Comparison of ENCODE assay signal across 38 mouse cellular contexts in genomic region chr19:12799081-12799480, GRCm38 (mm10). TPM values are rescaled to one million over a fixed set of nuclear protein-coding genes. Genes with fewer than 3 reads are reported as not detected.
A peak's percentile ranks its signal among the peaks of the same experiment; 100 is the strongest.
DNase-seq lines count a peak whose midpoint lies in the region; ATAC-seq and TF ChIP-seq lines count a peak whose summit lies in the region.
"Had no signal": no experiment of that assay in that cellular context is flagged by ENCODE, and none has a peak within 500 bp of the region (broad histone marks: within the 10 kb centered on the region; RNA-seq: fewer than 3 reads in every experiment).

No protein-coding gene starts in this region.

- peaks cover 21% of the 10 kb centered on the region for H3K79me2 ChIP-seq in CH12.LX (replicated peaks; ENCODE audit: control insufficient read depth, extremely low read depth, insufficient read depth, poor library complexity, severe bottlenecking)

- H3K9me3 ChIP-seq in forebrain, embryonic 13.5 days (replicated peaks) = no peaks in the 10 kb centered on the region
- H3K9me3 ChIP-seq in forebrain, embryonic 11.5 days (ENCODE audit: control insufficient read depth, low read length) = no peaks in the 10 kb centered on the region
- H3K9me3 ChIP-seq in liver, postnatal 0 days (ENCODE audit: low read length) = no peaks in the 10 kb centered on the region
- no peaks in the 10 kb centered on the region for H3K9me3 ChIP-seq in CH12.LX (replicated peaks; ENCODE audit: low read length)
- H3K9me3 ChIP-seq in midbrain, embryonic 16.5 days (replicated peaks; ENCODE audit: control insufficient read depth, low read length, poor library complexity, severe bottlenecking) = no peaks in the 10 kb centered on the region
- H3K9me3 ChIP-seq: embryonic facial prominence, embryonic 13.5 days; forebrain, embryonic 10.5 days; hindbrain, embryonic 15.5 days; limb, embryonic 10.5 days; limb, embryonic 15.5 days; midbrain, embryonic 10.5 days; midbrain, embryonic 15.5 days; neural tube, embryonic 12.5 days; stomach, embryonic 15.5 days had no signal

- H3K4me2 ChIP-seq in forebrain, embryonic 13.5 days = no peak overlapping the region
- no peak overlapping the region for H3K4me2 ChIP-seq in forebrain, embryonic 11.5 days (ENCODE audit: low read depth, low read length, severe bottlenecking)
- peak overlapping the region; percentile 58 for H3K4me2 ChIP-seq in liver, postnatal 0 days (ENCODE audit: low read depth, low read length)
- peak overlapping the region; percentile 76 for H3K4me2 ChIP-seq in CH12.LX (ENCODE audit: insufficient read depth, low read depth, poor library complexity, severe bottlenecking)
- no peak overlapping the region for H3K4me2 ChIP-seq in midbrain, embryonic 16.5 days (ENCODE audit: low read length)
- H3K4me2 ChIP-seq: embryonic facial prominence, embryonic 13.5 days; heart, embryonic 11.5 days; hindbrain, embryonic 15.5 days; limb, embryonic 15.5 days; midbrain, embryonic 15.5 days; neural tube, embryonic 12.5 days; stomach, embryonic 15.5 days had no signal

- H3K4me1 ChIP-seq in forebrain, embryonic 13.5 days = no peaks in the 10 kb centered on the region; the same call in 1 of the 2 replicates
- no peaks in the 10 kb centered on the region for H3K4me1 ChIP-seq in forebrain, embryonic 11.5 days (replicated peaks; ENCODE audit: control insufficient read depth, insufficient read depth, low read length)
- no peaks in the 10 kb centered on the region for H3K4me1 ChIP-seq in liver, postnatal 0 days (ENCODE audit: insufficient read depth)
- H3K4me1 ChIP-seq in CH12.LX (ENCODE audit: control insufficient read depth in 1 of 2, insufficient read depth in 2 of 2) = peaks cover 0 to 7% of the 10 kb centered on the region in 2 experiments; a peak in 1 of 4 replicates
- H3K4me1 ChIP-seq in midbrain, embryonic 16.5 days (ENCODE audit: control insufficient read depth, insufficient read depth, low read length) = no peaks in the 10 kb centered on the region; the same call in 1 of the 2 replicates
- H3K4me1 ChIP-seq: embryonic facial prominence, embryonic 13.5 days; limb, embryonic 15.5 days; neural tube, embryonic 12.5 days; stomach, embryonic 15.5 days had no signal

- no peaks in the 10 kb centered on the region for H3K36me3 ChIP-seq in forebrain, embryonic 13.5 days (ENCODE audit: poor library complexity, severe bottlenecking)
- H3K36me3 ChIP-seq in forebrain, embryonic 11.5 days (ENCODE audit: control insufficient read depth, insufficient read depth, low read length) = no peaks in the 10 kb centered on the region
- H3K36me3 ChIP-seq in liver, postnatal 0 days (replicated peaks; ENCODE audit: insufficient read depth, low read length) = no peaks in the 10 kb centered on the region
- peaks cover 0 to 4% of the 10 kb centered on the region in 2 experiments for H3K36me3 ChIP-seq in CH12.LX (replicated peaks in 1 of 2; ENCODE audit: control insufficient read depth in 1 of 2, insufficient read depth in 1 of 2, low read length in 1 of 2)
- H3K36me3 ChIP-seq in midbrain, embryonic 16.5 days (ENCODE audit: control insufficient read depth, insufficient read depth, low read length) = no peaks in the 10 kb centered on the region
- H3K36me3 ChIP-seq: embryonic facial prominence, embryonic 13.5 days; forebrain, embryonic 10.5 days; hindbrain, embryonic 15.5 days; limb, embryonic 10.5 days; limb, embryonic 15.5 days; midbrain, embryonic 10.5 days; midbrain, embryonic 15.5 days; neural tube, embryonic 12.5 days; stomach, embryonic 15.5 days had no signal

- dilution Hi-C loops in CH12.LX (cut with MboI; ENCODE audit: extremely low pct_ligation_motif_present, extremely low pct_unique_long_range_greater_than_20kb, low sequenced_read_pairs) = no loop called here

- no peak for TF ChIP-seq CTCF in liver, postnatal 0 days (IDR thresholded peaks at IDR 0.05; ENCODE audit: low read depth)
- TF ChIP-seq CTCF in CH12.LX (conservative IDR thresholded peaks at IDR 0.05 in 1 of 2, IDR thresholded peaks at IDR 0.05 in 1 of 2; ENCODE audit: low read depth in 2 of 2, low read length in 2 of 2) = no peak

- TF ChIP-seq POLR2A in CH12.LX (IDR thresholded peaks at IDR 0.05; ENCODE audit: low read depth, low read length) = no peak

- TF ChIP-seq EP300 in liver, postnatal 0 days (IDR thresholded peaks at IDR 0.05; ENCODE audit: low read depth) = no peak
- no peak for TF ChIP-seq EP300 in CH12.LX (IDR thresholded peaks at IDR 0.05; ENCODE audit: low read length)

- peak overlapping the region; percentile 34; the same call in 1 of the 2 replicates for H3K9ac ChIP-seq in forebrain, embryonic 13.5 days
- no peak overlapping the region for H3K9ac ChIP-seq in forebrain, embryonic 11.5 days (ENCODE audit: low read length)
- no peak overlapping the region for H3K9ac ChIP-seq in liver, postnatal 0 days (replicated peaks)
- H3K9ac ChIP-seq in CH12.LX (ENCODE audit: insufficient read depth, low read depth) = peak overlapping the region; percentile 95
- no peak overlapping the region for H3K9ac ChIP-seq in midbrain, embryonic 16.5 days (ENCODE audit: low read depth, low read length)
- H3K9ac ChIP-seq: embryonic facial prominence, embryonic 13.5 days; hindbrain, embryonic 15.5 days; limb, embryonic 15.5 days; midbrain, embryonic 15.5 days; neural tube, embryonic 12.5 days; stomach, embryonic 15.5 days had no signal

- no peak for ATAC-seq in forebrain, embryonic 13.5 days
- no peak for ATAC-seq in forebrain, embryonic 11.5 days (replicated peaks; ENCODE audit: low FRiP score)
- ATAC-seq in liver, postnatal 0 days = no peak
- no peak for ATAC-seq in midbrain, embryonic 16.5 days
- ATAC-seq: midbrain, embryonic 15.5 days had no signal

- no peak overlapping the region for H3K27ac ChIP-seq in forebrain, embryonic 13.5 days
- H3K27ac ChIP-seq in forebrain, embryonic 11.5 days (ENCODE audit: low read depth, low read length) = no peak overlapping the region
- peak overlapping the region; percentile 52; the same call in 1 of the 2 replicates for H3K27ac ChIP-seq in liver, postnatal 0 days (ENCODE audit: low read depth)
- peak overlapping the region; percentile 95 for H3K27ac ChIP-seq in CH12.LX (ENCODE audit: insufficient read depth, low read depth)
- H3K27ac ChIP-seq in midbrain, embryonic 16.5 days (ENCODE audit: low read length) = no peak overlapping the region
- H3K27ac ChIP-seq: embryonic facial prominence, embryonic 13.5 days; forebrain, embryonic 10.5 days; hindbrain, embryonic 15.5 days; limb, embryonic 10.5 days; limb, embryonic 15.5 days; midbrain, embryonic 10.5 days; midbrain, embryonic 15.5 days; neural tube, embryonic 12.5 days; stomach, embryonic 15.5 days had no signal

- WGBS in forebrain, embryonic 13.5 days = 93% methylated on average over 3 of the region's 3 CpGs
- 88% methylated on average over 3 of the region's 3 CpGs for WGBS in forebrain, embryonic 11.5 days
- 78% methylated on average over 3 of the region's 3 CpGs for WGBS in liver, postnatal 0 days (ENCODE audit: insufficient replicate concordance)
- WGBS in midbrain, embryonic 16.5 days = 93% methylated on average over 3 of the region's 3 CpGs

- DNase-seq in forebrain, embryonic 11.5 days (ENCODE audit: low spot score) = no peak
- DNase-seq in liver, postnatal 0 days = no peak
- no peak for DNase-seq in liver
- DNase-seq in CH12.LX (ENCODE audit: extremely low read depth) = peak; percentile 19
- peak; percentile 51 for DNase-seq in induced T-regulatory cell, adult 2 months (ENCODE audit: low read depth)
- DNase-seq in lung, postnatal 4 days = no peak
- DNase-seq: adrenal gland, adult 8-10 months; cerebellum, adult 18-20 months; cerebellum, postnatal 10 days; gastrocnemius, postnatal 36 days; kidney, adult 2 months; kidney, postnatal 36 days; layer of hippocampus, postnatal 36 days; right cerebral cortex, adult 18-20 months; right cerebral cortex, postnatal 4 days had no signal

- in situ Hi-C loops in CH12.LX (cut with MboI; ENCODE audit: low pct_ligation_motif_present, low pct_unique_long_range_greater_than_20kb, low sequenced_read_pairs) = no loop called here

- H3K27me3 ChIP-seq in forebrain, embryonic 13.5 days = no peaks in the 10 kb centered on the region
- no peaks in the 10 kb centered on the region for H3K27me3 ChIP-seq in forebrain, embryonic 11.5 days (ENCODE audit: control insufficient read depth, insufficient read depth, low read length)
- no peaks in the 10 kb centered on the region for H3K27me3 ChIP-seq in liver, postnatal 0 days (ENCODE audit: insufficient read depth, low read length)
- no peaks in the 10 kb centered on the region for H3K27me3 ChIP-seq in CH12.LX (replicated peaks)
- no peaks in the 10 kb centered on the region for H3K27me3 ChIP-seq in midbrain, embryonic 16.5 days (ENCODE audit: control insufficient read depth, insufficient read depth, low read depth, low read length)
- H3K27me3 ChIP-seq: embryonic facial prominence, embryonic 13.5 days; hindbrain, embryonic 15.5 days; limb, embryonic 15.5 days; midbrain, embryonic 15.5 days; neural tube, embryonic 12.5 days; stomach, embryonic 15.5 days had no signal

- TF ChIP-seq RAD21 in CH12.LX (IDR thresholded peaks at IDR 0.05; ENCODE audit: low read depth, low read length) = no peak

- no peak overlapping the region for H3K4me3 ChIP-seq in forebrain, embryonic 13.5 days
- no peak overlapping the region for H3K4me3 ChIP-seq in forebrain, embryonic 11.5 days (ENCODE audit: low read depth, low read length)
- peak overlapping the region; percentile 26 for H3K4me3 ChIP-seq in liver, postnatal 0 days (ENCODE audit: low read depth, low read length)
- peak overlapping the region; percentile 61 to 85 (median 82) for H3K4me3 ChIP-seq in CH12.LX (replicated peaks in 1 of 3; ENCODE audit: low read depth in 2 of 3, low read length in 2 of 3, poor library complexity in 1 of 3)
- H3K4me3 ChIP-seq in midbrain, embryonic 16.5 days (ENCODE audit: low read depth, low read length) = no peak overlapping the region
- H3K4me3 ChIP-seq: embryonic facial prominence, embryonic 13.5 days; forebrain, embryonic 10.5 days; hindbrain, embryonic 15.5 days; limb, embryonic 10.5 days; limb, embryonic 15.5 days; midbrain, embryonic 10.5 days; midbrain, embryonic 15.5 days; neural tube, embryonic 12.5 days; stomach, embryonic 15.5 days had no signal

RNA-seq across cellular contexts. Expression of gene Lpxn, which starts 3.1 kb away (rescaled TPM):
- polyA plus RNA-seq in forebrain, embryonic 13.5 days (2015; fragmentation: Nextera tagmentation; extraction: Ambion mirVana) = 0.74 and 0.94 TPM in 2 replicates
- 1.2 and 1.3 TPM in 2 replicates for polyA plus RNA-seq in forebrain, embryonic 11.5 days (2014; fragmentation: Nextera tagmentation; extraction: Ambion mirVana)
- polyA plus RNA-seq in liver, postnatal 0 days (2015; fragmentation: Nextera tagmentation; extraction: Ambion mirVana) = 3.1 and 4.1 TPM in 2 replicates
- total RNA-seq in CH12.LX (2012; rRNA removed) (39.2 and 43.0 TPM in 2 replicates), CH12.LX (2014; rRNA removed) (140 and 149 TPM in 2 replicates)
- polyA plus RNA-seq in CH12.LX (2012; ENCODE audit: insufficient read length, low read depth) = 61.6 and 66.4 TPM in 2 replicates
- polyA plus RNA-seq in midbrain, embryonic 16.5 days (2015; fragmentation: Nextera tagmentation; extraction: Ambion mirVana) = 0.63 and 0.85 TPM in 2 replicates

RNA-seq across cellular contexts. Expression of gene Zfp91, which starts 3.2 kb away (rescaled TPM):
- polyA plus RNA-seq in forebrain, embryonic 13.5 days (2015; fragmentation: Nextera tagmentation; extraction: Ambion mirVana) = 16.3 and 16.8 TPM in 2 replicates
- polyA plus RNA-seq in forebrain, embryonic 11.5 days (2014; fragmentation: Nextera tagmentation; extraction: Ambion mirVana) = 11.6 and 11.9 TPM in 2 replicates
- 6.7 and 7.0 TPM in 2 replicates for polyA plus RNA-seq in liver, postnatal 0 days (2015; fragmentation: Nextera tagmentation; extraction: Ambion mirVana)
- total RNA-seq in CH12.LX (2012; rRNA removed) (19.3 and 25.5 TPM in 2 replicates), CH12.LX (2014; rRNA removed) (44.8 and 49.2 TPM in 2 replicates)
- polyA plus RNA-seq in CH12.LX (2012; ENCODE audit: insufficient read length, low read depth) = 44.7 and 46.4 TPM in 2 replicates
- polyA plus RNA-seq in midbrain, embryonic 16.5 days (2015; fragmentation: Nextera tagmentation; extraction: Ambion mirVana) = 11.0 and 12.0 TPM in 2 replicates

RNA-seq across cellular contexts. Expression of gene Cntf, which starts 33.6 kb away (rescaled TPM):
- 1.9 and 2.3 TPM in 2 replicates for polyA plus RNA-seq in forebrain, embryonic 13.5 days (2015; fragmentation: Nextera tagmentation; extraction: Ambion mirVana)
- polyA plus RNA-seq in forebrain, embryonic 11.5 days (2014; fragmentation: Nextera tagmentation; extraction: Ambion mirVana) = 0.37 and 0.80 TPM in 2 replicates
- 0.23 and 0.52 TPM in 2 replicates for polyA plus RNA-seq in liver, postnatal 0 days (2015; fragmentation: Nextera tagmentation; extraction: Ambion mirVana)
- total RNA-seq in CH12.LX (2012; rRNA removed) = 1.6 and 1.7 TPM in 2 replicates
- 2.2 and 2.4 TPM in 2 replicates for total RNA-seq in CH12.LX (2014; rRNA removed)
- polyA plus RNA-seq in CH12.LX (2012; ENCODE audit: insufficient read length, low read depth) = 2.4 and 3.6 TPM in 2 replicates
- 1.4 and 2.0 TPM in 2 replicates for polyA plus RNA-seq in midbrain, embryonic 16.5 days (2015; fragmentation: Nextera tagmentation; extraction: Ambion mirVana)
- polyA plus RNA-seq: intestine, embryonic 14.5 days had no signal

RNA-seq across cellular contexts. Expression of gene Gm5244, which starts 47.4 kb away (rescaled TPM):
- polyA plus RNA-seq in forebrain, embryonic 13.5 days (2015; fragmentation: Nextera tagmentation; extraction: Ambion mirVana) = not detected in 2 replicates
- polyA plus RNA-seq in forebrain, embryonic 11.5 days (2014; fragmentation: Nextera tagmentation; extraction: Ambion mirVana) = not detected in 2 replicates
- polyA plus RNA-seq in liver, postnatal 0 days (2015; fragmentation: Nextera tagmentation; extraction: Ambion mirVana) = not detected in 2 replicates
- total RNA-seq in CH12.LX (2012; rRNA removed) (not detected in 2 replicates), CH12.LX (2014; rRNA removed) (not detected in 2 replicates)
- polyA plus RNA-seq in CH12.LX (2012; ENCODE audit: insufficient read length, low read depth) = not detected in 2 replicates
- not detected in 2 replicates for polyA plus RNA-seq in midbrain, embryonic 16.5 days (2015; fragmentation: Nextera tagmentation; extraction: Ambion mirVana)
- total RNA-seq: adrenal gland, adult 8-10 months; adrenal gland, postnatal 4 days; common myeloid progenitor, adult 5-6 weeks; ES-E14; gastrocnemius, postnatal 36 days; heart, adult 18-20 months; hematopoietic stem cell, adult 5-6 weeks; layer of hippocampus, adult 8-10 months; layer of hippocampus, postnatal 36 days had no signal
- polyA plus RNA-seq: embryonic facial prominence, embryonic 13.5 days; forebrain, embryonic 10.5 days; heart, embryonic 11.5 days; heart, postnatal 0 days; hindbrain, embryonic 15.5 days; intestine, embryonic 14.5 days; kidney, adult 2 months; kidney, embryonic 16.5 days; limb, embryonic 10.5 days; limb, embryonic 15.5 days; liver, embryonic 16.5 days; lung, embryonic 16.5 days; midbrain, embryonic 10.5 days; midbrain, embryonic 15.5 days; neural tube, embryonic 12.5 days; stomach, embryonic 15.5 days had no signal

RNA-seq across cellular contexts. Expression of gene Olfr1444, which starts 58.0 kb away (rescaled TPM):
- polyA plus RNA-seq in forebrain, embryonic 13.5 days (2015; fragmentation: Nextera tagmentation; extraction: Ambion mirVana) = not detected in 2 replicates
- not detected in 2 replicates for polyA plus RNA-seq in forebrain, embryonic 11.5 days (2014; fragmentation: Nextera tagmentation; extraction: Ambion mirVana)
- not detected in 2 replicates for polyA plus RNA-seq in liver, postnatal 0 days (2015; fragmentation: Nextera tagmentation; extraction: Ambion mirVana)
- total RNA-seq in CH12.LX (2012; rRNA removed) (not detected in 2 replicates), CH12.LX (2014; rRNA removed) (not detected in 2 replicates)
- not detected in 2 replicates for polyA plus RNA-seq in CH12.LX (2012; ENCODE audit: insufficient read length, low read depth)
- not detected in 2 replicates for polyA plus RNA-seq in midbrain, embryonic 16.5 days (2015; fragmentation: Nextera tagmentation; extraction: Ambion mirVana)
- total RNA-seq: adrenal gland, adult 8-10 months; adrenal gland, postnatal 4 days; common myeloid progenitor, adult 5-6 weeks; ES-E14; gastrocnemius, postnatal 36 days; heart, adult 18-20 months; hematopoietic stem cell, adult 5-6 weeks; layer of hippocampus, adult 8-10 months; layer of hippocampus, postnatal 36 days had no signal
- polyA plus RNA-seq: embryonic facial prominence, embryonic 13.5 days; forebrain, embryonic 10.5 days; heart, embryonic 11.5 days; heart, postnatal 0 days; hindbrain, embryonic 15.5 days; intestine, embryonic 14.5 days; kidney, adult 2 months; kidney, embryonic 16.5 days; limb, embryonic 10.5 days; limb, embryonic 15.5 days; liver, embryonic 16.5 days; lung, embryonic 16.5 days; midbrain, embryonic 10.5 days; midbrain, embryonic 15.5 days; neural tube, embryonic 12.5 days; stomach, embryonic 15.5 days had no signal

Comparison
In these comparisons a context has a peak if more than half of its experiments do, and no peak if none do; other contexts are left out.
1. H3K9ac ChIP-seq: peak in forebrain, embryonic 13.5 days (single experiment) and CH12.LX (single experiment); none in forebrain, embryonic 11.5 days (single experiment), liver, postnatal 0 days (single experiment) and midbrain, embryonic 16.5 days (single experiment).
2. H3K27ac ChIP-seq: peak in liver, postnatal 0 days (single experiment) and CH12.LX (single experiment); none in forebrain, embryonic 13.5 days (single experiment), forebrain, embryonic 11.5 days (single experiment) and midbrain, embryonic 16.5 days (single experiment).
3. H3K4me2 ChIP-seq: peak in liver, postnatal 0 days (single experiment) and CH12.LX (single experiment); none in forebrain, embryonic 13.5 days (single experiment), forebrain, embryonic 11.5 days (single experiment) and midbrain, embryonic 16.5 days (single experiment).
4. H3K4me3 ChIP-seq: peak in liver, postnatal 0 days (single experiment) and CH12.LX (3 of 3); none in forebrain, embryonic 13.5 days (single experiment), forebrain, embryonic 11.5 days (single experiment) and midbrain, embryonic 16.5 days (single experiment).
5. DNase-seq: peak in CH12.LX (single experiment) and induced T-regulatory cell, adult 2 months (single experiment); none in forebrain, embryonic 11.5 days (single experiment), liver, postnatal 0 days (single experiment), liver (single experiment) and lung, postnatal 4 days (0 of 2).
6. RNA of gene Lpxn, which starts 3.1 kb away (polyA plus RNA-seq): 61.6 to 66.4 TPM in CH12.LX; 3.1 to 4.1 TPM in liver, postnatal 0 days, 1.2 to 1.3 TPM in forebrain, embryonic 11.5 days, 0.74 to 0.94 TPM in forebrain, embryonic 13.5 days and 0.63 to 0.85 TPM in midbrain, embryonic 16.5 days; every median in the first group is over 10 times any median in the second.